8 mouse cellular contexts compared by ENCODE assay signal in the genomic region with DNA sequence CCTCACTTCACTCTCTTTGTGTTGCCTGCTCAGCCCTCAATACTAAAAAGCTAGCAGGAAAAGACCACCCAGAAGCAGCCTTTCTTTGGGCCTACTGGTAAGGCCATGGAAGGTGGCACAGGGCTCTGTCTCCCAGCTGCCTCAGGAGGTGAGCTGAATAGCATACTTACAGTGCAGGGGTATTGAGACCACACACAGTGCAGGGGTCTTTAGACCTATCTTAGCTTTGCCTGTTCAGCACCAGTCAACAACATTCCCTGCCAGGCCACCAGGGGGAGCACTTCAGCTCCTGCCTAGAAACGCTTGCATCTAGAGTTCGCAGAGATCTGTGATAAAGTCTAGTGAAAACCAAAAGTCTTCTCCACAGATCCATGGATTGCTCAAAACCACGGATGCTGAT. TPM values are rescaled to one million over a fixed set of nuclear protein-coding genes. Genes with fewer than 3 reads are reported as not detected.
DNase-seq lines count a peak whose midpoint lies in the region; ATAC-seq lines count a peak whose summit lies in the region.

No protein-coding gene starts in this region.

- peak; percentile 91 for DNase-seq in ES-CJ7 (ENCODE audit: low read depth, low spot score)
- peak; percentile 66 for DNase-seq in adrenal gland, adult 2 months
- peak; percentile 73 for DNase-seq in embryo, embryonic 9.5 days (ENCODE audit: extremely low spot score)
- peak; percentile 17 to 66 for DNase-seq in layer of hippocampus, adult 18-20 months (ENCODE audit: low spot score in 2 of 2)
- DNase-seq in lung, postnatal 25 days (ENCODE audit: low spot score), result peak; percentile 54
- DNase-seq in right cerebral cortex, postnatal 25 days, result peak; percentile 42
- DNase-seq in yolk sac, embryonic 10.5 days (ENCODE audit: low spot score), result peak; percentile 16

- ATAC-seq in hematopoietic stem cell, adult 5-6 weeks (replicated peaks in 1 of 2; ENCODE audit: insufficient read depth in 1 of 2, low FRiP score in 2 of 2, low TSS enrichment in 1 of 2, low read depth in 1 of 2, poor library complexity in 2 of 2, severe bottlenecking in 2 of 2), result peak; percentile 52 to 65; a peak in 2 of 4 replicates

RNA-seq across cellular contexts. Expression of gene 9530053A07Rik, which starts 19.0 kb away (rescaled TPM):
- total RNA-seq in adrenal gland, adult 2 months (2021), result not detected
- polyA plus RNA-seq in adrenal gland, adult 2 months (2012; rRNA removed), result 0.01 TPM in 1 of 2 replicates, not detected in the other
- total RNA-seq in hematopoietic stem cell, adult 5-6 weeks (2017), result not detected in 2 replicates
- total RNA-seq in layer of hippocampus, adult 18-20 months (2021), result under 1 TPM in 1 of 2 experiments, not detected in 1; 0.05 TPM

RNA-seq across cellular contexts. Expression of gene Fbl, which starts 21.2 kb away (rescaled TPM):
- 100 to 1,000 TPM in 1 of 2 experiments, 10 to 100 TPM in 1; 99.5 to 104 TPM for total RNA-seq in adrenal gland, adult 2 months (2021)
- 27.2 and 34.7 TPM in 2 replicates for polyA plus RNA-seq in adrenal gland, adult 2 months (2012; rRNA removed)
- 162 and 213 TPM in 2 replicates for total RNA-seq in hematopoietic stem cell, adult 5-6 weeks (2017)
- total RNA-seq in layer of hippocampus, adult 18-20 months (2021), result 10 to 100 TPM; 43.0 to 46.4 TPM

RNA-seq across cellular contexts. Expression of gene Dyrk1b, which starts 31.0 kb away (rescaled TPM):
- 10 to 100 TPM; 25.5 to 33.4 TPM for total RNA-seq in adrenal gland, adult 2 months (2021)
- 104 and 107 TPM in 2 replicates for polyA plus RNA-seq in adrenal gland, adult 2 months (2012; rRNA removed)
- 4.7 and 6.1 TPM in 2 replicates for total RNA-seq in hematopoietic stem cell, adult 5-6 weeks (2017)
- 10 to 100 TPM; 41.8 to 43.7 TPM for total RNA-seq in layer of hippocampus, adult 18-20 months (2021)

Comparison
In these comparisons a context has a peak if more than half of its experiments do, and no peak if none do; other contexts are left out.
1. Peak in every context shown above with its lines: DNase-seq and ATAC-seq.
2. DNase-seq: peak in every context shown above with its lines; median percentile 91 in ES-CJ7; 73 in embryo, embryonic 9.5 days; 66 in adrenal gland, adult 2 months; 54 in lung, postnatal 25 days; 42 in right cerebral cortex, postnatal 25 days; 42 in layer of hippocampus, adult 18-20 months; 16 in yolk sac, embryonic 10.5 days.